Mouse (Mus musculus) heart, embryonic 12.5 days (tissue): ENCODE data around the gene Lama4. TPM values are rescaled to one million over a fixed set of nuclear protein-coding genes. Genes with fewer than 3 reads are reported as not detected.

ENCODE experiments used
- ATAC-seq: fragments of 200-750 bp; cut with Nextera tagmentation; 2 replicates; pipeline ENCODE4 v1.8.0; 2017; ENCODE audit warnings: moderate TSS enrichment, moderate library complexity; ENCODE audit not compliant: insufficient number of reproducible peaks, low FRiP score
- H3K27ac ChIP-seq: fragments of 300-500 bp; sonication (generic); 2 replicates; pipeline ENCODE4 v1.5.1; 2016; ENCODE audit warnings: mild to moderate bottlenecking, moderate library complexity; ENCODE audit not compliant: poor library complexity, severe bottlenecking
- H3K27me3 ChIP-seq: fragments of 300-500 bp; sonication (generic); replicated peaks from 2 replicates; pipeline ENCODE4 v1.6.1; 2016; ENCODE audit warnings: mild to moderate bottlenecking, moderate library complexity
- H3K36me3 ChIP-seq: fragments of 300-500 bp; sonication (generic); 2 replicates; pipeline ENCODE4 v1.6.1; 2016; ENCODE audit warnings: mild to moderate bottlenecking, moderate library complexity
- H3K4me1 ChIP-seq: fragments of 300-500 bp; sonication (generic); replicated peaks from 2 replicates; pipeline ENCODE4 v1.6.1; 2016; ENCODE audit warnings: mild to moderate bottlenecking
- H3K4me2 ChIP-seq: fragments of 300-500 bp; sonication (generic); 2 replicates; pipeline ENCODE4 v1.6.1; 2016; ENCODE audit warnings: mild to moderate bottlenecking, moderate library complexity
- H3K4me3 ChIP-seq: fragments of 300-500 bp; sonication (generic); 2 replicates; pipeline ENCODE4 v1.5.1; 2016; ENCODE audit warnings: mild to moderate bottlenecking
- H3K9ac ChIP-seq: fragments of 300-500 bp; sonication (generic); 2 replicates; pipeline ENCODE4 v1.6.1; 2016; ENCODE audit warnings: mild to moderate bottlenecking, moderate library complexity
- H3K9me3 ChIP-seq: fragments of 300-500 bp; sonication (generic); replicated peaks from 2 replicates; pipeline ENCODE4 v1.6.1; 2016; ENCODE audit warnings: mild to moderate bottlenecking, moderate library complexity
- WGBS: fragments of 180-500 bp; shearing (Covaris S2); methylation state at CpG from one replicate; pipeline ENCODE4 v1.1.7; 2016; 5-methylcytosine and 5-hydroxymethylcytosine counted together
- polyA plus RNA-seq: library from polyadenylated mRNA; unstranded; fragments of >200 nt; fragmentation: Nextera tagmentation; extraction: Ambion mirVana; gene quantifications from 2 replicates; pipeline ENCODE4 v1.2.1, GENCODE M21; 2016

Lama4 gene
- polyA plus RNA-seq, 1 experiment from 2014 or later, result 144 TPM

DNA sequence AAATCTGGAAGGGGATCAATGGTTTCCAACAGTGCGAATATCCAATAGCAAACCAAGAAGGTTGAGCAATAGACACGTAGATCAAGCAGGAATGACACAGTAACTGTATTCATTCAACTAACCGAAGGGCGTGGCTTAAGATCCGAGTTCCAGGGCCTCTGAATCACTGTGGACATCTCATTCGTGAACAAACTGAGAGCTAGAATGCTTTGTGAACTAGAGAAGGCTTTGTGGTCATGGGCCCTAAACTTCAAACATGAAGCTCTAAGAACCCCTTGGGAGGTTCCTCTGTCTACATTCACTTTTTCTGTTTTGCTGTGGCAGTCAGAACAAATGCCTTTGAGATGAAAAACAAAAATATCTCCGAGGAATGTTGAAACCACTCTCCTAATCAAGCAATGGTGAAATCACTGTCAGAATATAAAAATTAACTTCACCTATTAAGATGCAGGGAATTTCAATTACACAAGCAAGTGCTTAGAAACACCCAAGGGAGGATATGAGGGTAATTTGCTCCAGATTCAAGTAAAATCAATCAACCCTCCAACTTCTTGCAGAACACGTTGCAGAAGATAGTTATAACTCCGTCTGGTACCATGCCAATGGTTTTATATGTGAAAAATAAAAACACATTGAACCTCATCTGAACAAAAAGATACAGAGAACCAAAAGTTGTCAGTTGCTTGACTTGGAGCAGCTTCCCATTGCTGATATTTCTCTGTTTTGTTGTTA lies 29.6 kb downstream of the Lama4 start:
- Histone ChIP-seq H3K27ac (no peak overlapping the region), H3K9ac (no peak overlapping the region), H3K4me1 (peaks cover 10% of the 10 kb centered on the region; the same call in 1 of the 2 replicates), H3K4me3 (no peak overlapping the region), H3K27me3 (no peaks in the 10 kb centered on the region), H3K4me2 (no peak overlapping the region), H3K9me3 (no peaks in the 10 kb centered on the region), H3K36me3 (peaks cover 18% of the 10 kb centered on the region)
- ATAC-seq, result no peak
- 80% methylated on average over 9 of the region's 9 CpGs for WGBS

DNA sequence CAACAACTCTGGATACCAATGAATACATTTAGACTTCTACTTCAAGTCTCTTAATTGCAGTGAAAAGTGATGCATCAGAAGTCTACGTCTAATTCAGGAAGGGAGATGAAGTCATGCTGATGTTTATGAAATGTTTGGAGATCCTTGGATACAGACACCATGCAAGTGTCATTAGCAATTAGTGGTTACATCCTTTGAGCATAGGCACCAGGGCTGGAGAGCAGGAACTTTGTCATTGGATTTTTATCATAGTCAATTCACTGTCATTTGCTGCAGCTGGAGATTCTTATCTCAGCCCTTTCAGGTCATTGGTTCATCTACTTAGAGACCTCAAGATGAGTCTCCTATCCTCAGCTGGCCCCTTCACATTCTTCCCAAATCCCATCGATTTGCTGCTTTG lies 30.6 kb downstream of the Lama4 start:
- no peak overlapping the region for H3K27ac ChIP-seq
- ATAC-seq, result no peak
- H3K9ac ChIP-seq, result no peak overlapping the region
- H3K27me3 ChIP-seq, result no peaks in the 10 kb centered on the region
- H3K36me3 ChIP-seq, result peaks cover 25% of the 10 kb centered on the region
- H3K9me3 ChIP-seq, result no peaks in the 10 kb centered on the region
- H3K4me1 ChIP-seq, result peaks cover 13% of the 10 kb centered on the region; the same call in 1 of the 2 replicates
- no peak overlapping the region for H3K4me2 ChIP-seq
- no peak overlapping the region for H3K4me3 ChIP-seq
- 69% methylated on average over 2 of the region's 2 CpGs for WGBS

- Histone ChIP-seq H3K9ac (no peak overlapping the region), H3K4me2 (no peak overlapping the region), H3K27me3 (no peaks in the 10 kb centered on the region), H3K9me3 (no peaks in the 10 kb centered on the region), H3K4me1 (peaks cover 7% of the 10 kb centered on the region), H3K27ac (no peak overlapping the region), H3K4me3 (no peak overlapping the region), H3K36me3 (peaks cover 26% of the 10 kb centered on the region)
- no peak for ATAC-seq
- WGBS, result 64% methylated on average over 4 of the region's 4 CpGs
Measured at GRCm38 (mm10) chr10:39000951-39001350, 35.6 kb downstream of the Lama4 start.

DNA sequence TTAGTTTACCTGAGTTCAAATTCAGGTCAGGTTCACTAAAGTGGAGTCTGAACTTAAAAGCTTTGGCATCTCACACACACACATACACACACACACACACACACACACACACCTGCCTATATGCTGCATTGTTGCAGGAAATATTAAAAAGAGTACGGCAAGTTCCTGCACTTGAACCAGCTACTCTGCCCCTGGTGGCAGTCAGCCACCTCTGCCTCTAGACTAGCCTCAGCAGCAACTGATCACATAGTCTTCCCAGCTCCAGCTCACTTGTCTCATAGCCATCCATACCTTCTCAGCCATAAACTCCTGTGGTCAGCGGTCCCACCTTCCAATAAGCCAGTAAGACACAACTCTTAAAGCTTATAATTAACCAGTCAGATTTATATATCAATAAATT lies 37.2 kb downstream of the Lama4 start:
- H3K27ac ChIP-seq, result no peak overlapping the region
- H3K4me3 ChIP-seq, result no peak overlapping the region
- no peaks in the 10 kb centered on the region for H3K9me3 ChIP-seq
- ATAC-seq, result no peak
- no peak overlapping the region for H3K9ac ChIP-seq
- H3K27me3 ChIP-seq, result no peaks in the 10 kb centered on the region
- H3K36me3 ChIP-seq, result peaks cover 36% of the 10 kb centered on the region
- peaks cover 7% of the 10 kb centered on the region for H3K4me1 ChIP-seq
- WGBS, result 83% methylated on average over 2 of the region's 2 CpGs
- no peak overlapping the region for H3K4me2 ChIP-seq

DNA sequence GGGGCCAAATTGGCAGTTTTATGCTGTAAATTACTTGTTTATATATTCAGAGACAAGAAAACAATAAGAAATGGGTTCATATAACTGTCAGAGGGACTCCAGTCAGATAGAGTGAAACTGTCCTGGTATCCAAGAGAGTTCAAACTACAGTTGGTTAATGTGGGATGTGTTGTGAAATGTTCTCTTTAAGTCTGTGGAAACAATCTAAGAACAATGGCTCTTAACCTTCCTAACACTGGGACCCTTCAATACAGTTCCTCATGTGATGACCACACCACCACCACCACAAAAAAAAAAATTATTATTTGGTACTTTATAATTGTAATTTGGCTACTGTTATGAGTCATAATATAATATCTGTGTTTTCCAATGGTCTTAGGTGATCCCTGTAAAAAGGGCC lies 38.2 kb downstream of the Lama4 start:
- no peak overlapping the region for H3K9ac ChIP-seq
- H3K27ac ChIP-seq, result no peak overlapping the region
- H3K4me3 ChIP-seq, result no peak overlapping the region
- H3K27me3 ChIP-seq, result no peaks in the 10 kb centered on the region
- H3K36me3 ChIP-seq, result peaks cover 45% of the 10 kb centered on the region
- H3K4me1 ChIP-seq, result peaks cover 7% of the 10 kb centered on the region
- H3K9me3 ChIP-seq, result no peaks in the 10 kb centered on the region
- H3K4me2 ChIP-seq, result no peak overlapping the region
- ATAC-seq, result no peak

DNA sequence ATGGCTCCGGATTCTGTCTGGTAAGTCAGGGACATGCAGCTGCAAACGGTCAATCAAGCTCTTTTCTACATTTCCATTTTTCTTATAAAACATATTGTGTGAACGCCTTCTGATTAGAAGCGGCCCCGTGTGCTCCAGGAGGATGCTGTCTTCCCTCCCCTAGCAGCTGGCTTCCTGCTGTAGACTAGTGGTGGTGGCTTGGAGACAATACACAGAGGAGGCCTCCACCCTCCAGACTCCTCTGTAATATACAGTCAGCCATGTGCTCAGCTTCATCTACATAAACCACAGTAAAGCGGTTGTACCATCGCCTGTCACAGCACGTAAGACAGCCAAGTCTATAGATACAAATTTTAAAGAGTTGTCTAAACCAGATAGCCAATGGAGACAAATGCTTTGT lies 40.2 kb downstream of the Lama4 start:
- Histone ChIP-seq H3K36me3 (peaks cover 39% of the 10 kb centered on the region), H3K27ac (no peak overlapping the region)

DNA sequence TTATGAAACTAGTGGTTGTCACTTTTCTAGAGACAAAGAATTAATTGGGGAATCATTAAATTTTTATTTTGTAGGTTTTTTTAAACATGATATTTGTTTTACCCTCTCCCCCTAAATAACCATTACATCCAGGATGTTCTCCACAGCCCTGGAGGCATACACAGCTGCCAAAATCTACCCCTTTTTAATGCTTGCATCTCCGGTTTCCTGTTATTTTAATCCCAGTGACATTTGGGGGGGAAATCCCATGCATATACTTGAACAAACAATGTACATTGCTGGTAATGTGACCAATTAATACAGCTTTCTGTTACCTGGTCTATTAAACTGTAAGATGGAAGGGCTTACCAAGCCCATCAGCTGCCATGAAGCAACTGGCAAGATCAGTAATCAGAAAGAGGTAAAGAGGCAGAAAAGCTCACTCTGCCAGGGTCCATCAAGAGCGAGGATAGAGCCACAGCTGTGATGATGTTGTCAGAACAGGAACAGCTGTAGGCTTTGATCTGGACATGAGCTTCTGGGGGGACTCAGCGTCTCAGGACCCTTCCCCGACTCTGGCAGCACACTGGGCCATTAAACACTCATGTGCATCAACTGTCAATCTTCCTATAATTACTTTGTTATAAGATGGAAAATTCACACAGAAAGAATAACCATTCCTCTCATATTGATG lies 41.3 kb downstream of the Lama4 start:
- 82% methylated on average over 4 of the region's 4 CpGs for WGBS
- Histone ChIP-seq H3K27ac (no peak overlapping the region), H3K36me3 (peaks cover 41% of the 10 kb centered on the region), H3K27me3 (no peaks in the 10 kb centered on the region), H3K4me1 (no peaks in the 10 kb centered on the region), H3K4me3 (no peak overlapping the region), H3K9me3 (no peaks in the 10 kb centered on the region), H3K9ac (no peak overlapping the region), H3K4me2 (no peak overlapping the region)
- no peak for ATAC-seq

More for the DNA sequence above, 40.2 kb downstream of the Lama4 start:
- Histone ChIP-seq H3K9me3 (no peaks in the 10 kb centered on the region), H3K27me3 (no peaks in the 10 kb centered on the region), H3K4me3 (no peak overlapping the region), H3K9ac (no peak overlapping the region), H3K4me1 (peaks cover 7% of the 10 kb centered on the region; the same call in 1 of the 2 replicates), H3K4me2 (no peak overlapping the region)
- WGBS, result 82% methylated on average over 8 of the region's 8 CpGs
- no peak for ATAC-seq

- Histone ChIP-seq H3K36me3 (peaks cover 69% of the 10 kb centered on the region), H3K9ac (no peak overlapping the region), H3K27ac (no peak overlapping the region), H3K4me2 (no peak overlapping the region), H3K9me3 (no peaks in the 10 kb centered on the region), H3K4me1 (no peaks in the 10 kb centered on the region), H3K4me3 (no peak overlapping the region), H3K27me3 (no peaks in the 10 kb centered on the region)
- WGBS, result 74% methylated on average over 2 of the region's 2 CpGs
- ATAC-seq, result no peak
Measured at GRCm38 (mm10) chr10:39014836-39015235, 49.5 kb downstream of the Lama4 start.

GRCm38 (mm10) chr10:39017986-39018385 lies 52.7 kb downstream of the Lama4 start:
- 75% methylated on average over 4 of the region's 4 CpGs for WGBS
- no peak overlapping the region for H3K9ac ChIP-seq
- no peak for ATAC-seq

GRCm38 (mm10) chr10:39018635-39019034 lies 53.3 kb downstream of the Lama4 start:
- no peaks in the 10 kb centered on the region for H3K27me3 ChIP-seq
- H3K9ac ChIP-seq, result no peak overlapping the region
- peaks cover 59% of the 10 kb centered on the region for H3K36me3 ChIP-seq
- H3K4me2 ChIP-seq, result no peak overlapping the region
- H3K4me1 ChIP-seq, result no peaks in the 10 kb centered on the region
- H3K27ac ChIP-seq, result no peak overlapping the region
- no peak for ATAC-seq
- H3K9me3 ChIP-seq, result no peaks in the 10 kb centered on the region
- WGBS, result 84% methylated on average over 1 of the region's 1 CpGs
- H3K4me3 ChIP-seq, result no peak overlapping the region

More at GRCm38 (mm10) chr10:39017986-39018385, 52.7 kb downstream of the Lama4 start:
- Histone ChIP-seq H3K36me3 (peaks cover 65% of the 10 kb centered on the region), H3K4me1 (no peaks in the 10 kb centered on the region), H3K4me3 (no peak overlapping the region), H3K9me3 (no peaks in the 10 kb centered on the region), H3K27me3 (no peaks in the 10 kb centered on the region), H3K4me2 (no peak overlapping the region), H3K27ac (no peak overlapping the region)

DNA sequence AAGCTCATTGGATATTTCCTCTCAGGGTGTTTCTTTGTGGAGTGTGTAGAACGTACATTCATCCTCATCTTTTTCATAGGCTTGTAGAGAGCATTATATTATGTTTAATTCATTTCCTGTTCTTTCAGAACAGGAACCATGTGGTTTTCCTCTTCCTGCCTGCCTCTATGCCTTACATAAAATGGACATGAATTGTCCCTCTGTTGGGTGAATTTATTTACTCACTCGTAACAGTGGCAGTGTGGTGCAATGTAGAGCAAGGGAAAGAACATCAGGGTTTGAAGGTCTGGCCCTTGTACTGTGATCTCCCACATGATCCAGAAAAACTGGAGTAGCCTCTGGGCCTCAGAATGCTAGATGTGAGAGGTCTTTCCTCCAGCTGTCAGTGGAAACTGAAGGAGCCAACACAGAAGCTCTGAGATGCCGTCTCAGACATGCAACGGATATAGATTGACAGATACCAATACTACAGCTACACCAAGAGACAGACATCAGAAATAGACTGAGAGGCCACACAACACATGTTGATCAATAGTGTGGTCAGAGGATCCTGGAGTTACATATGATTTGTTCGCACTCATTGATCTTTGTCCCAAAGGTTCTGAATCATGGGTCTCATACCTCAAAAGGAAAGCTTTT lies 58.4 kb downstream of the Lama4 start:
- Histone ChIP-seq H3K9ac (no peak overlapping the region), H3K4me2 (no peak overlapping the region), H3K9me3 (no peaks in the 10 kb centered on the region), H3K27me3 (no peaks in the 10 kb centered on the region), H3K4me1 (no peaks in the 10 kb centered on the region), H3K36me3 (peaks cover 72% of the 10 kb centered on the region), H3K4me3 (no peak overlapping the region), H3K27ac (no peak overlapping the region)
- 83% methylated on average over 5 of the region's 5 CpGs for WGBS
- no peak for ATAC-seq
